Mouse (Mus musculus) forebrain, embryonic 10.5 days (tissue): ENCODE measurements at regions not wholly inside any gene's neighbourhood (a gene's known extent, or its start where the extent isn't known, plus 50 kb on each side); places are given as distances from the start of the nearest gene placed in this dataset.

Experiments used
- DNase-seq: peaks from one replicate; pipeline ENCODE4 v3.0.0-alpha.2; 2017; ENCODE audit warnings: low spot score; ENCODE audit errors: extremely low spot score
- H3K27ac ChIP-seq: fragments of 300-500 bp; sonication (generic); 2 replicates; pipeline ENCODE4 v1.5.1; 2016; ENCODE audit warnings: mild to moderate bottlenecking
- H3K27me3 ChIP-seq: fragments of 300-500 bp; sonication (generic); 2 replicates; pipeline ENCODE4 v1.6.1; 2016; ENCODE audit warnings: mild to moderate bottlenecking; ENCODE audit not compliant: poor library complexity, severe bottlenecking
- H3K36me3 ChIP-seq: fragments of 300-500 bp; sonication (generic); replicated peaks from 2 replicates; pipeline ENCODE4 v1.6.1; 2016; ENCODE audit warnings: mild to moderate bottlenecking, moderate library complexity
- H3K4me1 ChIP-seq: fragments of 300-500 bp; sonication (generic); 2 replicates; pipeline ENCODE4 v1.6.1; 2016
- H3K4me3 ChIP-seq: fragments of 300-500 bp; sonication (generic); 2 replicates; pipeline ENCODE4 v1.5.1; 2016; ENCODE audit warnings: mild to moderate bottlenecking, moderate library complexity
- H3K9me3 ChIP-seq: fragments of 300-500 bp; sonication (generic); 2 replicates; pipeline ENCODE4 v1.6.1; 2016; ENCODE audit warnings: mild to moderate bottlenecking, moderate library complexity
- WGBS: fragments of 180-500 bp; shearing (Covaris S2); methylation state at CpG from one replicate; pipeline ENCODE4 v1.1.7; 2016; 5-methylcytosine and 5-hydroxymethylcytosine counted together

- no peak for DNase-seq
- Histone ChIP-seq H3K36me3 (no peaks in the 10 kb centered on the region), H3K9me3 (no peaks in the 10 kb centered on the region), H3K27me3 (no peaks in the 10 kb centered on the region), H3K4me1 (peaks cover 22% of the 10 kb centered on the region), H3K27ac (peak overlapping the region; percentile 78), H3K4me3 (no peak overlapping the region)
- 61% methylated on average over 19 of the region's 19 CpGs for WGBS
Observed at GRCm38 (mm10) chr13:97523523-97524412, 236.7 kb downstream of the Gm10260 start.

DNA sequence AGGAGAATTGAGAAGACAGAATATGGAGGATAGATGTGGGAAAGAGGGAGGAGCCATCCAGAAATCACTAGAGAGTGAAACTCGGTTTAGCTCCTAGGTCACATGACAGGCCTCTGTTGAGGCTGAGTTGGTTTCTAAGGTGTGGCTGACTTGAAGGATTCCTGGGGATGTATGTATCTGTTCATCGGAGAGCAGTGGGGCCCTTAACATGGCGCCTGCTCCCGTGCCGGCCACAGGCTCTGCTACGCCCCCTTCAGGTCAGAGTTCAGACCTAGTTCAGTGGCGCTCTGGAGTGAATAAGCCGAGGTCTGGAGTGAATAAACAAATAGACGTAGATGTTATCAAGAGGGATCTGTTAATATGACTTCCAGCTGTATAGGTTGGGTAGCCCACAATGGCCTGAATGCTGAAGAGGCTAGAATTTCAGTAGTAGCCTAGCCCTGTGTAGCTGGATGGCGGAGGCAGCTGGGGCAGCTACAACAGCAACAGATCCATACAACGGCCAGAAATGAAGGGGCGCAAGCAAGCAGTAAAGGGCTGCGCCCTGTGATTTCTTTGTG lies 239.4 kb downstream of the Gm10260 start:
- Histone ChIP-seq H3K9me3 (no peaks in the 10 kb centered on the region), H3K4me3 (no peak overlapping the region), H3K27ac (0 out of 2 replicates have a peak overlapping the region, but pooled peaks have one; percentile 13), H3K27me3 (no peaks in the 10 kb centered on the region), H3K4me1 (peaks cover 22% of the 10 kb centered on the region), H3K36me3 (no peaks in the 10 kb centered on the region)
- DNase-seq: no peak
- 77% methylated on average over 13 of the region's 13 CpGs for WGBS

- H3K9me3 ChIP-seq: no peaks in the 10 kb centered on the region
- H3K4me3 ChIP-seq: no peak overlapping the region
- WGBS: 99% methylated on average over 4 of the region's 4 CpGs
- H3K36me3 ChIP-seq: no peaks in the 10 kb centered on the region
- peaks cover 12% of the 10 kb centered on the region for H3K4me1 ChIP-seq
- DNase-seq: no peak
- H3K27ac ChIP-seq: no peak overlapping the region
- H3K27me3 ChIP-seq: no peaks in the 10 kb centered on the region
Observed at GRCm38 (mm10) chr13:97516731-97517130, 243.7 kb downstream of the Gm10260 start.

DNA sequence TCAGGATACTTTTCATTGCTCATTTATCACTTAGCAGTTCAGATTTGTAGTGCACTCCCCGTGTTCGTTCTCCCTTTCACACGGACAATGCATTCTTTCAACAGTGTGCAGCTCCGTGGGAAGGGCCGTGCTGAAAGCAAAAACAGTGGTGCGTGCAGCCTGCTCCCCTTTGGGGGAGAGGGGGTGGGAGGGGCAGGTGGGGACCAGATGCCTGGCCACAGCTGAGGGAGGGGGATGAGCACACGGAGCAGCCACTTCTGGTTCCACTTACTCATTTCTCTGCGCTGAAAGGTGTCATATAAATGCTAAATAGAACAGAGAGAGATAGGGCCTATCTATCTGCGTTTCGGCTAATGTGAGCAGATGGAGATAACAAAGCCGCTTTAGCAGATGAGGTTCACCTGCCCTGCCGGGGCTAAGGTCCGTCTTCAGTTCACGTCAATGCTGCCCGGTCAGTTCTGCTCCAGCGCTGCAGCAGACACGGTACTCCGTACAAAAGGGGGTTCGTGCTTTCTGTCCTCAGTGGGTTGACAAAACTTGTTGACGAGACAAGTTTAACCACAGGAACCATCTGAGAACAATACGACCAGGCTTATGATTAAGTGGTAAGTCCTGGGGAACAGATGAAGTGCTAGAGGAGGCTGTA lies 245.9 kb downstream of the Gm10260 start:
- Histone ChIP-seq H3K4me1 (peaks cover 22% of the 10 kb centered on the region), H3K9me3 (no peaks in the 10 kb centered on the region), H3K36me3 (no peaks in the 10 kb centered on the region), H3K27me3 (no peaks in the 10 kb centered on the region), H3K27ac (peak overlapping the region; percentile 49), H3K4me3 (no peak overlapping the region)
- WGBS: 73% methylated on average over 21 of the region's 21 CpGs
- DNase-seq: no peak

GRCm38 (mm10) chr13:97512521-97512920 lies 247.9 kb downstream of the Gm10260 start:
- peaks cover 27% of the 10 kb centered on the region for H3K4me1 ChIP-seq
- H3K36me3 ChIP-seq: no peaks in the 10 kb centered on the region
- 84% methylated on average over 4 of the region's 4 CpGs for WGBS
- H3K9me3 ChIP-seq: no peaks in the 10 kb centered on the region
- no peak for DNase-seq
- no peak overlapping the region for H3K27ac ChIP-seq
- no peak overlapping the region for H3K4me3 ChIP-seq
- no peaks in the 10 kb centered on the region for H3K27me3 ChIP-seq

DNA sequence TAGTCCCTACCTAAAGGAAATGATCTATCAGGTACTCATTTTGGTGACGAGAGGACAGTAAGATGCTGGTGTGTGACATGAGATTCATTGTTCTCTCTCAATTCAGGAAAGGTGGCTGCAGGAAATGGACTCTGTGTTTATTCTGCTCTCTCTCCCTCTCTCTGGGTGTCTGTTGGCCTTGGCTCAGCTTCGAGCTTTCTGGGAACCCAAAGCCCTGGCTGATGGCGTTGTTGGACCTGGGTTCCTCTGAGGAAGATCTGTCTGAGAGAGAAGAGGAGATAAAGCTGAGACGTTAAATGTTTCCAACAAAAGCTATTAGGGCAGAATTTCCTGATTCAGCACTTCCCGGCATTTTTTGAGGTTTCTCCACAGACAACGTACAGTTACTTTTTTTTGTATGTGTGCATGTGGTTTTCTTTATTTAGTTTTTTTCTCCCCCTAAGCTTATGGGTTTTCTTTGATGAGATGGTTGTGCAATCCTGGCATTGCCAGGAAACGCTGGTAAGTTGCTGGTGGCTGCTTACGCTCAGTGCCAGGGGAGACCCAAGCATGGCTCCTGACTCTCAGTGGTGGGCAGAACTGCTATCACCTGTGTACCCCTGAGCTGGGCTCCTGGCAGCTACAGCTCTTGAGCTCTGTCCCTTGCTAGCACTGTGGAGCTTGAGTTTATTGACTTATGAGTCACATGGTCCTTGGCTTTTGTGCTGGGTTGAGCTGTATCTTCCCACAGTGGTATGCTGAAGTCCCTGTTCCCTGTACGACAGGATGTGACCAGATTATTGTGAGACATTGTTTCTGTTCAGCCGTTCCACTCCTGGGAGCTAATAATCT lies 249.8 kb downstream of the Gm10260 start:
- H3K27ac ChIP-seq: peak overlapping the region; percentile 64

DNA sequence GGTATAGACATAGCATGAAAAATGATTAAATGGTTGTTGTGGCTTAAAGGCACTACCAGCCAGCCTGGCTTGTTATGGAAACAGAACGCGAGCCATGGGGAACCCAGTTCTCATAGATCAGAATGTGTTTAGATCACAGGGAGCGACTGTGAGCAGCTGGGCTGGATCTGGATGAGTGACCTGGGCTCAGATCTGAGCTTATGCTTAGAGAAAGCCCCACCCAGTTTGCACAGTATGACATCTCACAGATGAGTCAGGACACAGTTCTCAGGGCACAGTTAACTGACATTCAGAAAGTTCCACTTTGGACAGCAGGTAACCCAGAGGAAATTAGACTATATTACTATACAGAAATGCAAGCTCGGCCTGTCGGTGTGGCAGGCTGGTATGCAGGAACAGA lies 255.5 kb downstream of the Gm10260 start:
- no peaks in the 10 kb centered on the region for H3K27me3 ChIP-seq
- no peak overlapping the region for H3K4me3 ChIP-seq
- H3K4me1 ChIP-seq: peaks cover 13% of the 10 kb centered on the region
- DNase-seq: no peak
- H3K36me3 ChIP-seq: no peaks in the 10 kb centered on the region
- no peak overlapping the region for H3K27ac ChIP-seq
- H3K9me3 ChIP-seq: no peaks in the 10 kb centered on the region
- 92% methylated on average over 5 of the region's 5 CpGs for WGBS

More for the DNA sequence above, 249.8 kb downstream of the Gm10260 start:
- H3K27me3 ChIP-seq: no peaks in the 10 kb centered on the region
- H3K9me3 ChIP-seq: no peaks in the 10 kb centered on the region
- DNase-seq: no peak
- peaks cover 35% of the 10 kb centered on the region for H3K4me1 ChIP-seq
- no peak overlapping the region for H3K4me3 ChIP-seq
- WGBS: 84% methylated on average over 10 of the region's 10 CpGs
- no peaks in the 10 kb centered on the region for H3K36me3 ChIP-seq

DNA sequence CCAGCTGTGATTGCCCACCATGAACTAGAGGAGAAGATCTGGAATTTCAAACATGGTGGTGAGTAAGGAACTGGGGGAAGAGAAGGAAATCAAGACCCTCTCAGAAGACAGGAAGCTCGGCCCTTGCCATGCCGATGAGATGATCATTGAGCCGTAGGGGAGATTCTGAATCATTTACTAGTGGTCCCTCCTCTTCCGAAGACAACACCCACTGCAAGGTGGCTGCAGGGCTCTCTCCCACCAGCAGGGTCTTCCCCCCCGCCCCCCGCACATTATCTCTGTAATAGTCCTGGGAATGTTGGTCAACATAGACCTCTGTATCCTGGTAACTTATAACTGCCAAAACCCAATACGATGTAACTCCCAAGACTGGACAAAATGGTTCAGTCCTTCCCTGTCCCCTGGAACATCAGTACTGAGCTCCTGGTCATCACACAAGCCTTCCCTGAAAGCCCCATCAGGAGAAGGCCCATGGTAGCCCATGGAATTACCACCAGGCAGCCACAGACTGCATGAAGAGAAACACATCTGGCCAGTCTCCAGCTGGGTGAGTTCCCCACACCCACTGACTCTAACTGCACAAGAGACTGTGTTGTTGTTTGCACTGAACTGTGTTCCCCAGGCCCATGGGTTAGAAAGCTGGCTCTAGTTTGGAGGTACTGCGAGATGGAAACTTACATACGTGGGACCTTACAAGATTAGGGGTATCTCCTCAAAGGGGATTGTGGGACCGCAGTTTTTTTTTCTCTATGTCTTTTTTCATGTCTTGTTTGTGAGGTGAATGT lies 256.3 kb downstream of the Gm10260 start:
- Histone ChIP-seq H3K4me3 (no peak overlapping the region), H3K36me3 (no peaks in the 10 kb centered on the region), H3K9me3 (no peaks in the 10 kb centered on the region), H3K27ac (no peak overlapping the region), H3K4me1 (peaks cover 19% of the 10 kb centered on the region), H3K27me3 (no peaks in the 10 kb centered on the region)
- no peak for DNase-seq
- 94% methylated on average over 10 of the region's 10 CpGs for WGBS

GRCm38 (mm10) chr13:97503391-97503790 lies 257.0 kb downstream of the Gm10260 start:
- H3K4me1 ChIP-seq: peaks cover 19% of the 10 kb centered on the region
- H3K27ac ChIP-seq: no peak overlapping the region
- DNase-seq: no peak
- no peaks in the 10 kb centered on the region for H3K27me3 ChIP-seq
- H3K4me3 ChIP-seq: no peak overlapping the region
- WGBS: 88% methylated on average over 5 of the region's 5 CpGs
- no peaks in the 10 kb centered on the region for H3K9me3 ChIP-seq
- H3K36me3 ChIP-seq: no peaks in the 10 kb centered on the region

DNA sequence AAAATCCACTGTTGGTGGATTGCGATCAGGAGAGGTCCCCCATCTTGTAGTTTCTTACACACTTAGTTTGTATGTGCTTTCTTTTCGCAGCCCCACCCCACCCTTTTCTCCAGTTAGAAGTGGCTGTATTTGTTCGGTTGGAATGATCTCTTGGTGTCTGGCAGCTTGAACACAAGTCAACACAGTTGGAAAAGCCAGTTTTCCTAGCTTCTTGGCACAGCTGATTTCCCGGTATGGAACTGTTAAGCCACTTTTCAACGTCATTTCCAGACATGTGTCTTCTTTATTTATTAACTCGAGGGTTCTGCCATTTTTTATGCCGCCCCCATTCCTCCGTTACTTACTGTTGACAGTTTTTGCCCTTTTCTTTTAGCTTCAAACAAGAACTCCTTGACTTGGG lies 259.2 kb downstream of the Enc1 start:
- WGBS: 96% methylated on average over 8 of the region's 8 CpGs
- Histone ChIP-seq H3K4me1 (peaks cover 6% of the 10 kb centered on the region; the same call in 1 of the 2 replicates), H3K27me3 (no peaks in the 10 kb centered on the region)

DNA sequence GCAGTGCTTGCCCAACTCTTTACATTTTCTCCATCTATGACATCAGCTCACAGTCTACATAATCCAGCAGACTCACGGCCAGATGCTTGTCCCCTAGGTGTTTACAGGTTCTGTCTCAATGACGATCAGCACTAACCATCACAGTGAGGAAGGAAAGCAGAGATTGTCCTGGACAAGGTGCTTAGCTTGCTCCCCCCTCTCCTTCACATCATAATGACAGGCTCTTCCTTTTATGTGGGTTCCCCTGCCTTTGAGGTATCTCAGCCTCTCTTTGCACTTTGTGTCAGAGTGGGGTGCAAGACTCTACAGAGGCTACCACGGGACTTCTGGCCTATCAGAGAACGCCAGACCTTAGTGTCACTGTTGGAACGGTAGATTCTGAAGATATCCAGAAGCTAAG lies 258.1 kb downstream of the Enc1 start:
- Histone ChIP-seq H3K27me3 (no peaks in the 10 kb centered on the region), H3K36me3 (no peaks in the 10 kb centered on the region), H3K27ac (no peak overlapping the region), H3K9me3 (no peaks in the 10 kb centered on the region), H3K4me3 (no peak overlapping the region), H3K4me1 (peaks cover 9% of the 10 kb centered on the region; the same call in 1 of the 2 replicates)
- 87% methylated on average over 5 of the region's 5 CpGs for WGBS
- no peak for DNase-seq

More for the DNA sequence above, 259.2 kb downstream of the Enc1 start:
- Histone ChIP-seq H3K9me3 (no peaks in the 10 kb centered on the region), H3K36me3 (no peaks in the 10 kb centered on the region), H3K27ac (0 out of 2 replicates have a peak overlapping the region, but pooled peaks have one; percentile 16), H3K4me3 (no peak overlapping the region)
- no peak for DNase-seq

DNA sequence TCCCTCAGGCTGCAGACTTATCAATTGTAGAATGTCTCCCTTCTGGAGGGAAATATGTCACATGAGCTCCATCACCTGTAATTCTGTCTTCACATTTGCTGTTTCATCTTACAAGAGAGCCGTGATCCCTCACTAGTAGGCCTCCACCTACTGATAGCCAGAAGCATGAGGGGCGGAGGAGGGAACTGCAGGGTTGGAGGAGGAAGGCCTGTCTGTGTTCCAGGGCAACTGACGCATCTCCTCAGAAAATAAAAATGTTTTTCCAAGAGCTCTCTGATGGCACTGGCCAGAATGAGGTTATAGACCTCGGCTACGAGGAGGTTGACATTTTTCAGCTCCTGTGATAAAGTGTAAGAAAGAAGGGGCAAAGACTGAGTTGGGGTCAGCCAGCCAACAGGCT lies 257.0 kb downstream of the Enc1 start:
- 91% methylated on average over 5 of the region's 5 CpGs for WGBS
- DNase-seq: no peak
- Histone ChIP-seq H3K27ac (no peak overlapping the region), H3K36me3 (no peaks in the 10 kb centered on the region), H3K27me3 (no peaks in the 10 kb centered on the region), H3K9me3 (no peaks in the 10 kb centered on the region), H3K4me3 (no peak overlapping the region), H3K4me1 (peaks cover 15% of the 10 kb centered on the region)
